Mouse (Mus musculus) kidney, embryonic 14.5 days (tissue): Measurements from ENCODE around the gene Fbxw7. TPM values are rescaled to one million over a fixed set of nuclear protein-coding genes. Genes with fewer than 3 reads are reported as not detected.

ENCODE experiments used
- ATAC-seq: fragments of 200-750 bp; cut with Nextera tagmentation; 2 replicates; pipeline ENCODE4 v1.8.0; 2017; ENCODE audit warnings: moderate number of reproducible peaks, mild to moderate bottlenecking, moderate TSS enrichment, moderate library complexity; ENCODE audit not compliant: low FRiP score, low TSS enrichment
- H3K27ac ChIP-seq: fragments of 300-500 bp; sonication (generic); 2 replicates; pipeline ENCODE4 v1.5.1; 2014; ENCODE audit warnings: low read depth, mild to moderate bottlenecking, low read length, moderate library complexity, mixed read lengths
- H3K27me3 ChIP-seq: fragments of 300-500 bp; sonication (generic); 2 replicates; pipeline ENCODE4 v1.6.1; 2014; ENCODE audit warnings: mild to moderate bottlenecking, low read length; ENCODE audit not compliant: control insufficient read depth, insufficient read depth
- H3K36me3 ChIP-seq: fragments of 300-500 bp; sonication (generic); 2 replicates; pipeline ENCODE4 v1.6.1; 2014; ENCODE audit warnings: low read length, mixed read lengths; ENCODE audit not compliant: control insufficient read depth, insufficient read depth
- H3K4me1 ChIP-seq: fragments of 300-500 bp; sonication (generic); 2 replicates; pipeline ENCODE4 v1.6.1; 2014; ENCODE audit warnings: low read length, mixed read lengths; ENCODE audit not compliant: control insufficient read depth, insufficient read depth
- H3K4me2 ChIP-seq: fragments of 300-500 bp; sonication (generic); replicated peaks from 2 replicates; pipeline ENCODE4 v1.6.1; 2014; ENCODE audit warnings: low read depth, mild to moderate bottlenecking, low read length
- H3K4me3 ChIP-seq: fragments of 300-500 bp; sonication (generic); 2 replicates; pipeline ENCODE4 v1.5.1; 2014; ENCODE audit warnings: mild to moderate bottlenecking, low read length
- H3K9ac ChIP-seq: fragments of 300-500 bp; sonication (generic); 2 replicates; pipeline ENCODE4 v1.6.1; 2014; ENCODE audit warnings: low read depth, mild to moderate bottlenecking, low read length, moderate library complexity
- H3K9me3 ChIP-seq: fragments of 300-500 bp; sonication (generic); 2 replicates; pipeline ENCODE4 v1.6.1; 2016; ENCODE audit warnings: low read length; ENCODE audit not compliant: control insufficient read depth
- WGBS: fragments of 180-500 bp; shearing (Covaris S2); extraction: QIAGEN DNeasy Blood & Tissue Kit; methylation state at CpG from one replicate; pipeline ENCODE4 v1.1.7; 2014; 5-methylcytosine and 5-hydroxymethylcytosine counted together
- polyA plus RNA-seq: library from polyadenylated mRNA; unstranded; fragments of >200 nt; fragmentation: Nextera tagmentation; extraction: Ambion mirVana; gene quantifications from 2 replicates; pipeline ENCODE4 v1.2.1, GENCODE M21; 2014

Fbxw7 gene
- polyA plus RNA-seq, result 10.1 and 11.0 TPM in 2 replicates

DNA sequence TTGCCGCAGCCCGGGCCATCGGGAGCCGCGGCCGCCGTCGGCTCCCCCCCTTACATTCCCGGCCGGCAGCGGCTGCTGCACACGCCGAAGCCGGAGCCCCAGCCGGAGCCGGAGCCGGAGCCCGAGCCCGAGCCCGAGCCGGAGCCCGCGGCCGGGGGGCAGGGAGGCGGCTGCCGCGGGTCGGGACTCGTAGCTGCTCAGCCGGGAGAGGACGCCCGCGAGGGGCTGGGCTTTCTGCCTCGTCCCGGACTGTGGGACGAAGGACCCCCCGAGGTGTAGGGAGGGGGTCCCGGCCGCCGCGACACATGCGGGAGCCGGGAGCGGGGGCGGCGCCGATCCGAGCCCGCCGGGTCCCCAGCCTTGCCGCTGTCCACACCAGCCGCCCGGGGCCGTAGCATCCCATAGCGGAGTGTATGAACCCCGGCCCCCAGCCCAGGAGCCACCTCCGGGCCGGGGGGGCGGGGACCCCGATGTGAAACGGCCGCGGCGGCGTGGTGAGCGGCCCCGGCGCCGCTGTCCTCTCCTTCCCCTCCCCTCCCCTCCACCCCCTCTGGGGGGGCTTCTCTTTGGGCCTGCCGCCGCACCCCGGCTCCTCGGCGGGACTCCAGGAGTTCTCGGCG, at the start of gene Fbxw7:
Fbxw7 (plus strand) TSS at position 507 of the 620 bp plus-strand sequence.
- Histone ChIP-seq H3K27ac (peak within 1 kb of the TSS; percentile 95), H3K4me2 (peak within 1 kb of the TSS; percentile 99), H3K36me3 (no peaks in the 10 kb centered on the region), H3K4me3 (peak within 1 kb of the TSS; percentile 99), H3K9me3 (no peaks in the 10 kb centered on the region), H3K27me3 (no peaks in the 10 kb centered on the region), H3K4me1 (peaks cover 9% of the 10 kb centered on the region), H3K9ac (peak within 1 kb of the TSS; percentile 85)
- ATAC-seq, result peak; percentile 56
- WGBS, result 0% methylated on average over 25 of the region's 76 CpGs

DNA sequence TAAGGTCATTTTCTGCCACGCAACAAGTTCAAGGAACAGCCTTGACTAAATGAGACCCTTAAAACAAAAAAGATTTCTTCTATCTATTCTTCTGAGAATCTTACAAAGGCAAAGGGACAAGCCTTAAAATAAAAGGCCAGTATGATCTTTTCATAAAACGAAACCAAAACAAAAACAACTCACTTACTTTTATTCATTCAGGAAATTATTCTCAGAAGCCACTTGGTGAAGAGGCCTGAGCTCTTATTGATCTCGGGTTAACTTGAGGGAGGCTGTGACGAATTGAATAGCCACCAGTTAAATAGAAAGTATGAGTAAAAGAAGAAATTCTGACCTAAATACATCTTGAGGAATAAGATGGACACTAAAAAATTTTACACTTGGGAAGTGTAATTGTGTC, 46.1 kb upstream of the Fbxw7 start:
- Histone ChIP-seq H3K4me1 (no peaks in the 10 kb centered on the region), H3K36me3 (no peaks in the 10 kb centered on the region), H3K9me3 (no peaks in the 10 kb centered on the region), H3K4me3 (no peak overlapping the region), H3K9ac (no peak overlapping the region), H3K4me2 (no peak overlapping the region), H3K27me3 (no peaks in the 10 kb centered on the region), H3K27ac (no peak overlapping the region)
- no peak for ATAC-seq
- 93% methylated on average over 4 of the region's 4 CpGs for WGBS

GRCm38 (mm10) chr3:84769411-84769810, 45.7 kb upstream of the Fbxw7 start:
- H3K9me3 ChIP-seq, result no peaks in the 10 kb centered on the region
- no peaks in the 10 kb centered on the region for H3K27me3 ChIP-seq
- no peaks in the 10 kb centered on the region for H3K36me3 ChIP-seq
- H3K4me3 ChIP-seq, result no peak overlapping the region
- no peak overlapping the region for H3K27ac ChIP-seq
- 0 out of 2 replicates have a peak, but pooled peaks cover 3% of the 10 kb centered on the region for H3K4me1 ChIP-seq
- no peak overlapping the region for H3K9ac ChIP-seq
- H3K4me2 ChIP-seq, result no peak overlapping the region
- WGBS, result 84% methylated on average over 6 of the region's 6 CpGs
- no peak for ATAC-seq

- H3K4me2 ChIP-seq, result no peak overlapping the region
- 0 out of 2 replicates have a peak, but pooled peaks cover 3% of the 10 kb centered on the region for H3K4me1 ChIP-seq
- H3K36me3 ChIP-seq, result no peaks in the 10 kb centered on the region
- H3K9ac ChIP-seq, result no peak overlapping the region
- no peak for ATAC-seq
- WGBS, result 88% methylated on average over 6 of the region's 6 CpGs
- no peaks in the 10 kb centered on the region for H3K9me3 ChIP-seq
- no peaks in the 10 kb centered on the region for H3K27me3 ChIP-seq
- H3K4me3 ChIP-seq, result no peak overlapping the region
- H3K27ac ChIP-seq, result no peak overlapping the region
Measured at GRCm38 (mm10) chr3:84770518-84770917, 44.5 kb upstream of the Fbxw7 start.

- H3K27ac ChIP-seq, result no peak overlapping the region
- no peaks in the 10 kb centered on the region for H3K9me3 ChIP-seq
- H3K4me3 ChIP-seq, result no peak overlapping the region
- WGBS, result 44% methylated on average over 2 of the region's 2 CpGs
- no peaks in the 10 kb centered on the region for H3K36me3 ChIP-seq
- 0 out of 2 replicates have a peak, but pooled peaks cover 3% of the 10 kb centered on the region for H3K4me1 ChIP-seq
- no peak overlapping the region for H3K9ac ChIP-seq
- no peak overlapping the region for H3K4me2 ChIP-seq
- ATAC-seq, result no peak
- no peaks in the 10 kb centered on the region for H3K27me3 ChIP-seq
Measured at GRCm38 (mm10) chr3:84771980-84772379, 43.1 kb upstream of the Fbxw7 start.

DNA sequence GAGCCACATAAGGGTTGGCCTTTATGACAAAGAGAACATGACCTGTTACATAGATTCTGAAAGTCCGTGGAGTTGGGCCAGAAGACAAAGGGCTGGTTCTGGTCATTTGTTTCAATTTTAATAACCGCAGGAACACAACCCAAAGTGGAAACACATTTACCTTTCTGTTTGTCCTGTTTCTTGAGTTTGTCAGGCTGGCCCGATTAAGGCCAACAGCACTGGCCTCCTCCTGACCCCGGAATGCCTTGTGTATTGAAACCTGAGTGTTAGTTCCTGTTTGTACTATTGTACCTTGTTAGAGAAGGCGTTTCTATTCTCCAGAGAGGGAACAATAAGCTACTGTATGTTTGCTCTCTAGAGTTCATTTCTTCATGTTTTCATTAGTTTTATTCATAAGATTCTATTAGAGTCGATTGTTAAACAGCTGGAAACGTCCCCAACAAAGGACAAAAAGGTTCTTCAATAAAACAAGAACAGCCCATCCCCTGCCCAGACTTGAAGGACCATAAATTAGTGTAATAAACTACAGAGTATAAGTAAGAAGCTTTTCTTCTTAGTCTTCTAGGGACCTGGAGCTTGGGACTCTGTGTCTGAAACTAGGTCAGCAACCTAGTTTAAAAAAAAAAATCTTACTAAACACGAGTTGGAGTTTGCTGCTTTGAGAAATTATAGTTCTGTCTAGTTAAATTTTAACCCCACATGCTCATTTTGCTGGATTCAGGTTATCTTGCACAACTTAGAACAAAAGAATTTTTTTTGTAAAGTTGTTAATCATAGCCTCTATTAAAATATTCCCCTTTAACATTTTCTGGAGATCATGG, 40.6 kb upstream of the Fbxw7 start:
- Histone ChIP-seq H3K4me3 (no peak overlapping the region), H3K9ac (no peak overlapping the region), H3K9me3 (no peaks in the 10 kb centered on the region), H3K27ac (no peak overlapping the region), H3K27me3 (no peaks in the 10 kb centered on the region), H3K4me2 (no peak overlapping the region), H3K36me3 (no peaks in the 10 kb centered on the region), H3K4me1 (0 out of 2 replicates have a peak, but pooled peaks cover 3% of the 10 kb centered on the region)
- ATAC-seq, result no peak
- WGBS, result 30% methylated on average over 8 of the region's 8 CpGs

GRCm38 (mm10) chr3:84775067-84775423, 40.0 kb upstream of the Fbxw7 start:
- H3K4me3 ChIP-seq, result no peak overlapping the region
- H3K27ac ChIP-seq, result no peak overlapping the region
- 0 out of 2 replicates have a peak, but pooled peaks cover 3% of the 10 kb centered on the region for H3K4me1 ChIP-seq
- 69% methylated on average over 6 of the region's 6 CpGs for WGBS
- H3K27me3 ChIP-seq, result no peaks in the 10 kb centered on the region
- H3K36me3 ChIP-seq, result no peaks in the 10 kb centered on the region
- H3K4me2 ChIP-seq, result no peak overlapping the region
- no peaks in the 10 kb centered on the region for H3K9me3 ChIP-seq
- H3K9ac ChIP-seq, result no peak overlapping the region
- no peak for ATAC-seq

GRCm38 (mm10) chr3:84775577-84775976, 39.5 kb upstream of the Fbxw7 start:
- no peak overlapping the region for H3K9ac ChIP-seq
- no peaks in the 10 kb centered on the region for H3K27me3 ChIP-seq
- no peak for ATAC-seq
- H3K9me3 ChIP-seq, result no peaks in the 10 kb centered on the region
- H3K27ac ChIP-seq, result no peak overlapping the region
- H3K4me1 ChIP-seq, result 0 out of 2 replicates have a peak, but pooled peaks cover 3% of the 10 kb centered on the region
- no peak overlapping the region for H3K4me3 ChIP-seq
- WGBS, result 61% methylated on average over 4 of the region's 4 CpGs
- no peak overlapping the region for H3K4me2 ChIP-seq
- H3K36me3 ChIP-seq, result no peaks in the 10 kb centered on the region

GRCm38 (mm10) chr3:84776084-84776483, 39.0 kb upstream of the Fbxw7 start:
- H3K4me3 ChIP-seq, result no peak overlapping the region
- no peaks in the 10 kb centered on the region for H3K9me3 ChIP-seq
- no peaks in the 10 kb centered on the region for H3K36me3 ChIP-seq
- no peak for ATAC-seq
- no peaks in the 10 kb centered on the region for H3K27me3 ChIP-seq
- H3K4me2 ChIP-seq, result no peak overlapping the region
- WGBS, result 71% methylated on average over 1 of the region's 1 CpGs
- H3K9ac ChIP-seq, result no peak overlapping the region
- no peak overlapping the region for H3K27ac ChIP-seq
- H3K4me1 ChIP-seq, result 0 out of 2 replicates have a peak, but pooled peaks cover 3% of the 10 kb centered on the region
